Mouse (Mus musculus) heart, postnatal 36 days (tissue): ENCODE data around the gene Vmn1r16. TPM values are rescaled to one million over a fixed set of nuclear protein-coding genes. Genes with fewer than 3 reads are reported as not detected.
"Not testable (repeated sequence)": the region's sequence is repeated elsewhere in the genome, so short reads cannot be mapped to it uniquely, and the experiment has no call there.

Source experiments
- DNase-seq, 2 experiments: peaks; one replicate each; pipeline ENCODE4 v3.0.0; 2021 to 2022
- intact Hi-C: fragments of 180-260 bp; cut with DNase I; formaldehyde crosslinking; loops from one replicate; pipeline ENCODE4 v1.15.1; 2025
- total RNA-seq, 2 experiments: library from RNA; stranded (reverse); gene quantifications; 2 replicates each; pipeline ENCODE4 v1.2.3; 2021

The Vmn1r16 gene
- total RNA-seq, result not detected

- intact Hi-C loops, result no loop called here
- no peak for DNase-seq
Measured at GRCm38 (mm10) chr6:57329394-57329793, at the start of gene Vmn1r16. Gene Vmn1r16 (minus strand): TSS chr6:57329494.

GRCm38 (mm10) chr6:57367496-57367895, 38.2 kb upstream of the Vmn1r16 start:
- intact Hi-C loops, result no loop called here
- DNase-seq, result no peak

- intact Hi-C loops, DNase-seq: not testable (repeated sequence)
Measured at GRCm38 (mm10) chr6:57365866-57366265, 36.6 kb upstream of the Vmn1r16 start.

GRCm38 (mm10) chr6:57363627-57364026, 34.3 kb upstream of the Vmn1r16 start, which contains the start of gene Vmn1r17:
Gene Vmn1r17 (minus strand): TSS chr6:57363727.
- intact Hi-C loops, result loop anchor here (5.0 kb wide), 1 partner anchor 1109 kb away; no protein-coding TSS in a partner anchor

GRCm38 (mm10) chr6:57356864-57357263, 27.6 kb upstream of the Vmn1r16 start:
- intact Hi-C loops, result no loop called here
- no peak for DNase-seq

More at GRCm38 (mm10) chr6:57363627-57364026, 34.3 kb upstream of the Vmn1r16 start, which contains the start of gene Vmn1r17:
- DNase-seq, result no peak

- no peak for DNase-seq
- intact Hi-C loops, result no loop called here
Measured at GRCm38 (mm10) chr6:57326176-57326575, 3.1 kb downstream of the Vmn1r16 start.

- intact Hi-C loops, result no loop called here
- no peak for DNase-seq
Measured at GRCm38 (mm10) chr6:57278952-57279351, 50.3 kb downstream of the Vmn1r16 start.

- intact Hi-C loops, result no loop called here
- DNase-seq, result no peak
Measured at GRCm38 (mm10) chr6:57272517-57272916, 56.8 kb downstream of the Vmn1r16 start.

GRCm38 (mm10) chr6:57271881-57272280, 57.4 kb downstream of the Vmn1r16 start:
- DNase-seq, result no peak
- intact Hi-C loops, result no loop called here

Other genes starting within 250 kb of the Vmn1r16 start
- not detected for gene Vmn1r10, start 220.0 kb downstream of the Vmn1r16 start, total RNA-seq
- not detected for gene Vmn1r11, start 196.0 kb downstream of the Vmn1r16 start, total RNA-seq
- not detected for gene Vmn1r12, start 172.6 kb downstream of the Vmn1r16 start, total RNA-seq
- gene Vmn1r13, start 126.2 kb downstream of the Vmn1r16 start, total RNA-seq, result not detected
- not detected for gene Vmn1r14, start 97.8 kb downstream of the Vmn1r16 start, total RNA-seq
- gene Vmn1r15, start 71.5 kb downstream of the Vmn1r16 start, total RNA-seq, result not detected
- not detected for gene Vmn1r17, start 34.2 kb upstream of the Vmn1r16 start, total RNA-seq
- not detected for gene Vmn1r18, start 66.3 kb upstream of the Vmn1r16 start, total RNA-seq
- gene Vmn1r19, start 74.3 kb upstream of the Vmn1r16 start, total RNA-seq, result not detected
- gene Vmn1r20, start 99.4 kb upstream of the Vmn1r16 start, total RNA-seq, result not detected
- 10 to 100 TPM; 83.9 to 90.1 TPM for gene Ppm1k, start 206.0 kb upstream of the Vmn1r16 start, total RNA-seq